Mouse (Mus musculus): ENCODE data around the gene Prkg1.

DNA sequence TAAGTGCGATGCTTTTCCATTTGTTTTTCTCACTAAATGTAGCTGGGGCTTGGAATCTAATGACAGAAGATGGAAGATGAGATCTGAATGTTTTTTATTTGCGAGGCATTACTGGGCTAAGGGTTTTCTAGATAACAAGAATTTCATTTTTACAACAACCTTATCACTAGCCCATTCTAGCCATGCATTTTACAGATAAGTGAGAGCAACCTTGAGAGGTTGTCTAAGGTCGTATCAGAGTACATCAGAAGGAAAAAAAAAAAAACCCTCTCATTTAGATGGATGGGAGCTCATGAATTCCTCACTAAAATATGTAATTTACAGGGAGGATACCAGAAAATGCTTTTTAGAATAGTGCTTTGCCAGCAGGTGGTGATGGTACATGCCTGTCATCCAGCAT, 863.8 kb downstream of the Prkg1 start:
- TF ChIP-seq ZC3H11A (IDR thresholded peaks at IDR 0.05; ENCODE audit: borderline replicate concordance, low read depth, low read length) = no peak
- TF ChIP-seq MAFK (IDR thresholded peaks at IDR 0.05; ENCODE audit: insufficient read depth, low read depth, low read length) = no peak

Data from ES-E14 (cell line).